Mouse (Mus musculus): ENCODE data around the gene Olfr156. TPM values are rescaled to one million over a fixed set of nuclear protein-coding genes. Genes with fewer than 3 reads are reported as not detected.
"Not testable (repeated sequence)": the region's sequence is repeated elsewhere in the genome, so short reads cannot be mapped to it uniquely, and the experiment has no call there.

The Olfr156 gene
- polyA plus RNA-seq, 1 experiment from 2014 or later: not detected

- Histone ChIP-seq H3K36me3 (ENCODE audit: control insufficient read depth, insufficient read depth, low read length) (no peaks in the 10 kb centered on the region), H3K9ac (ENCODE audit: low read length) (no peak overlapping the region), H3K27me3 (replicated peaks; ENCODE audit: control insufficient read depth, insufficient read depth, low read length) (no peaks in the 10 kb centered on the region), H3K27ac (ENCODE audit: low read depth, low read length) (no peak overlapping the region), H3K4me3 (ENCODE audit: low read depth, low read length) (no peak overlapping the region), H3K4me2 (ENCODE audit: low read length) (no peak overlapping the region), H3K4me1 (ENCODE audit: control insufficient read depth, insufficient read depth, low read length) (no peaks in the 10 kb centered on the region), H3K9me3 (replicated peaks; ENCODE audit: control insufficient read depth, low read length) (no peaks in the 10 kb centered on the region)
- WGBS: 80% methylated on average over 4 of the region's 4 CpGs
- no peak for ATAC-seq
- no peak for DNase-seq (ENCODE audit: low spot score)
Measured at GRCm38 (mm10) chr4:43834749-43835148, 11.1 kb upstream of the Olfr156 start.

DNA sequence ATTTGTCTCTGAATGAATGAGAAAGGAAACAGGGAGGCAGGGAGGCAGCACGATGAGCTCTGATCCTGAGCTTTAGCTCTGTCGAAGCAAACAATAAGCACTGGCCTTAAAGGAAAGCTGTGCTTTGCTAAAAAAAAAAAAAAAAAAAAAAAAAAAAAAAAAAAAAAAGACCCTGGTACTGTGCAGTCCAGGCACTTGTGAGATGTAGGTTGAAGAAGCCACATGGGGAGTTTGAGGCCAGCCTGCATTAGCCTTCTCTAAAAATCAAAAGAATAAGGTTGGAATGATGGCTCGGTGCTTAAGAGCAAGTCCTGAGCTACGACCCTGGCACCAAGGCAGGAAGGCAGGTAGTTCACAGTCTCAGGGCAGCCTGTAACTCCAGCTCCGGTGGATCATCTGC, 10.1 kb upstream of the Olfr156 start:
- DNase-seq (ENCODE audit: low spot score) (no peak), ATAC-seq (no peak)
- Histone ChIP-seq H3K4me1 (ENCODE audit: control insufficient read depth, insufficient read depth, low read length) (no peaks in the 10 kb centered on the region), H3K9me3 (replicated peaks; ENCODE audit: control insufficient read depth, low read length) (no peaks in the 10 kb centered on the region), H3K27ac (ENCODE audit: low read depth, low read length) (no peak overlapping the region), H3K9ac (ENCODE audit: low read length) (no peak overlapping the region), H3K4me2 (ENCODE audit: low read length) (no peak overlapping the region), H3K36me3 (ENCODE audit: control insufficient read depth, insufficient read depth, low read length) (no peaks in the 10 kb centered on the region), H3K27me3 (replicated peaks; ENCODE audit: control insufficient read depth, insufficient read depth, low read length) (no peaks in the 10 kb centered on the region), H3K4me3 (ENCODE audit: low read depth, low read length) (no peak overlapping the region)
- WGBS: 61% methylated on average over 5 of the region's 5 CpGs

GRCm38 (mm10) chr4:43832031-43832430, 8.3 kb upstream of the Olfr156 start:
- no peaks in the 10 kb centered on the region for H3K27me3 ChIP-seq (replicated peaks; ENCODE audit: control insufficient read depth, insufficient read depth, low read length)
- DNase-seq (ENCODE audit: low spot score) (no peak), ATAC-seq (no peak)
- no peak overlapping the region for H3K27ac ChIP-seq (ENCODE audit: low read depth, low read length)
- H3K4me3 ChIP-seq (ENCODE audit: low read depth, low read length): no peak overlapping the region
- no peak overlapping the region for H3K9ac ChIP-seq (ENCODE audit: low read length)
- H3K9me3 ChIP-seq (replicated peaks; ENCODE audit: control insufficient read depth, low read length): no peaks in the 10 kb centered on the region
- WGBS: 75% methylated on average over 5 of the region's 5 CpGs
- no peaks in the 10 kb centered on the region for H3K4me1 ChIP-seq (ENCODE audit: control insufficient read depth, insufficient read depth, low read length)
- H3K36me3 ChIP-seq (ENCODE audit: control insufficient read depth, insufficient read depth, low read length): no peaks in the 10 kb centered on the region
- no peak overlapping the region for H3K4me2 ChIP-seq (ENCODE audit: low read length)

- Histone ChIP-seq H3K27me3 (replicated peaks; ENCODE audit: control insufficient read depth, insufficient read depth, low read length) (no peaks in the 10 kb centered on the region), H3K27ac (ENCODE audit: low read depth, low read length) (no peak overlapping the region), H3K4me3 (ENCODE audit: low read depth, low read length) (no peak overlapping the region), H3K9me3 (replicated peaks; ENCODE audit: control insufficient read depth, low read length) (no peaks in the 10 kb centered on the region), H3K4me1 (ENCODE audit: control insufficient read depth, insufficient read depth, low read length) (no peaks in the 10 kb centered on the region), H3K36me3 (ENCODE audit: control insufficient read depth, insufficient read depth, low read length) (no peaks in the 10 kb centered on the region), H3K9ac (ENCODE audit: low read length) (no peak overlapping the region), H3K4me2 (ENCODE audit: low read length) (no peak overlapping the region)
- no peak for DNase-seq (ENCODE audit: low spot score)
- ATAC-seq: no peak
- 94% methylated on average over 4 of the region's 4 CpGs for WGBS
Measured at GRCm38 (mm10) chr4:43828806-43829205, 5.1 kb upstream of the Olfr156 start.

GRCm38 (mm10) chr4:43822896-43823550, 672 bp downstream of the Olfr156 start:
- 87% methylated on average over 13 of the region's 13 CpGs for WGBS
- DNase-seq (ENCODE audit: low spot score): no peak

GRCm38 (mm10) chr4:43798936-43799335, 24.8 kb downstream of the Olfr156 start:
- no peak overlapping the region for H3K9ac ChIP-seq (ENCODE audit: low read length)
- DNase-seq (ENCODE audit: low spot score) (no peak), ATAC-seq (no peak)
- no peak overlapping the region for H3K4me3 ChIP-seq (ENCODE audit: low read depth, low read length)
- no peaks in the 10 kb centered on the region for H3K4me1 ChIP-seq (ENCODE audit: control insufficient read depth, insufficient read depth, low read length)
- no peak overlapping the region for H3K27ac ChIP-seq (ENCODE audit: low read depth, low read length)
- H3K27me3 ChIP-seq (replicated peaks; ENCODE audit: control insufficient read depth, insufficient read depth, low read length): no peaks in the 10 kb centered on the region
- no peaks in the 10 kb centered on the region; the same call in 1 of the 2 replicates for H3K9me3 ChIP-seq (replicated peaks; ENCODE audit: control insufficient read depth, low read length)
- WGBS: 85% methylated on average over 7 of the region's 7 CpGs
- no peaks in the 10 kb centered on the region for H3K36me3 ChIP-seq (ENCODE audit: control insufficient read depth, insufficient read depth, low read length)
- H3K4me2 ChIP-seq (ENCODE audit: low read length): no peak overlapping the region

More at GRCm38 (mm10) chr4:43822896-43823550, 672 bp downstream of the Olfr156 start:
- no peaks in the 10 kb centered on the region for H3K36me3 ChIP-seq (ENCODE audit: control insufficient read depth, insufficient read depth, low read length)
- H3K27me3 ChIP-seq (replicated peaks; ENCODE audit: control insufficient read depth, insufficient read depth, low read length): no peaks in the 10 kb centered on the region
- H3K9me3 ChIP-seq (replicated peaks; ENCODE audit: control insufficient read depth, low read length): no peaks in the 10 kb centered on the region
- no peak overlapping the region for H3K9ac ChIP-seq (ENCODE audit: low read length)
- H3K4me3 ChIP-seq (ENCODE audit: low read depth, low read length): no peak overlapping the region
- no peaks in the 10 kb centered on the region for H3K4me1 ChIP-seq (ENCODE audit: control insufficient read depth, insufficient read depth, low read length)
- ATAC-seq: no peak
- H3K4me2 ChIP-seq (ENCODE audit: low read length): no peak overlapping the region
- H3K27ac ChIP-seq (ENCODE audit: low read depth, low read length): no peak overlapping the region

DNA sequence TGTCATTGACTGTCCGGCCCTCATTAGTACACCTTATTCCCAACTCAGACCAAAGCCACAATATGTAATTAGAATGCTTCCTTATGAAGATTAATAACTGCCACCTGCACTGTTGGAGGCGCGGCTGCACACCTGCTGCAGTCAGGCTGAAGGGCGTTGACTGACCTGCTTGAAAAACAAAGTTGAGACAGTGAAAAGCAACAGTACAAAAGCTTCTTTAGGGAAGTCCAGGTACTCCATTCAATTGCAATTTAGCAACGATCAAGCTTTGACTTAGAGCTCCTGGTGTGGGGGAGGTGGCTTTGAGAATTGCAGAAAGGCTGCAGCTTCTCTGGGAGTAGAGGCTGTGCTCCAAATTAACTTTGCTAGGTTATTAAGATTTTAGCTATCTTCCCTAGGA, 27.9 kb downstream of the Olfr156 start:
- not testable (repeated sequence) for H3K36me3 ChIP-seq (ENCODE audit: control insufficient read depth, insufficient read depth, low read length); H3K4me3 ChIP-seq (ENCODE audit: low read depth, low read length); H3K9me3 ChIP-seq (replicated peaks; ENCODE audit: control insufficient read depth, low read length); DNase-seq (ENCODE audit: low spot score); H3K27ac ChIP-seq (ENCODE audit: low read depth, low read length); H3K4me1 ChIP-seq (ENCODE audit: control insufficient read depth, insufficient read depth, low read length); H3K27me3 ChIP-seq (replicated peaks; ENCODE audit: control insufficient read depth, insufficient read depth, low read length); H3K9ac ChIP-seq (ENCODE audit: low read length); ATAC-seq; H3K4me2 ChIP-seq (ENCODE audit: low read length)
- 84% methylated on average over 5 of the region's 5 CpGs for WGBS

DNA sequence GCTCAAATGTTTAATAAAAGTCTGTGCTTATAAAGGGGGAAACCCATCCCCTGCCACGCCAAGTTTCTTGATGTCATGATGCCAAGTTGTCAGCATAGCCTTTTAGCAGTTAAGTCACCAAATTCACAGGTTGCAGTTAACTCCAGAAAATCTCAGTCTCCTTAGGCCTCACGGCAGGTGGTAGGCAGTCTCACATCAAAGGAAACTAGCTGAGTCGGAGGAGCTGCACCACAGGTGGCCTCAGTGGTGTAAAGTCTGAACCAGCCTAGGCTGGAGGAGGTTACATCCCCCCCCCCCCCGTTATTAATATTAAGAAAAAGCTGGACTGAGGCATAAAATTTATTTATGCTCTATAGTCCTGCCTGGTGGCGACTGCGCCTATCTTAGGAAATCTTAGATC, 28.4 kb downstream of the Olfr156 start:
- no peaks in the 10 kb centered on the region for H3K27me3 ChIP-seq (replicated peaks; ENCODE audit: control insufficient read depth, insufficient read depth, low read length)
- DNase-seq (ENCODE audit: low spot score) (no peak), ATAC-seq (no peak)
- no peaks in the 10 kb centered on the region for H3K9me3 ChIP-seq (replicated peaks; ENCODE audit: control insufficient read depth, low read length)
- H3K9ac ChIP-seq (ENCODE audit: low read length): no peak overlapping the region
- no peak overlapping the region for H3K4me3 ChIP-seq (ENCODE audit: low read depth, low read length)
- H3K27ac ChIP-seq (ENCODE audit: low read depth, low read length): no peak overlapping the region
- H3K4me1 ChIP-seq (ENCODE audit: control insufficient read depth, insufficient read depth, low read length): no peaks in the 10 kb centered on the region
- no peak overlapping the region for H3K4me2 ChIP-seq (ENCODE audit: low read length)
- H3K36me3 ChIP-seq (ENCODE audit: control insufficient read depth, insufficient read depth, low read length): no peaks in the 10 kb centered on the region
- WGBS: 79% methylated on average over 6 of the region's 6 CpGs

DNA sequence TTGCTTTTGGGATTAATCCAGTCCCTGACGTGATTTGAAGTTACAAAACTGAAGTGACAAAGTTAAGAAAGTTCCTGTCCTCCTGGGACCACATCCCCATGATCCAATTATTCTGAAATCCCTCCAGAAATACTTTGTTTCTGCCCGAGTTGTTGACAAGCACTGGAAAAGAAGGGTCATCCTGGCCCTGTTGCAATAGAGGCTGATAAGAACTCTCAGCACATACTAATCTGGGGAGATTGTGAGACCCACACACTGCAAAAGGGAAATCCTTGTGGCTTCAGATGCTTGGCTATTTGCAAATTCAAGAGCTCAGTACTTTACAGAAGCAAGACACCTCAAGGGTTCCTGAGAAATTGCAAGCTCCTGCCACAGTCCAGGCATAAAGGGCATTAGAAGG, 51.4 kb downstream of the Olfr156 start:
- DNase-seq (ENCODE audit: low spot score): no peak
- ATAC-seq: no peak
- no peak overlapping the region for H3K27ac ChIP-seq (ENCODE audit: low read depth, low read length)
- no peaks in the 10 kb centered on the region for H3K4me1 ChIP-seq (ENCODE audit: control insufficient read depth, insufficient read depth, low read length)
- H3K9me3 ChIP-seq (replicated peaks; ENCODE audit: control insufficient read depth, low read length): no peaks in the 10 kb centered on the region
- no peak overlapping the region for H3K4me3 ChIP-seq (ENCODE audit: low read depth, low read length)
- no peaks in the 10 kb centered on the region for H3K27me3 ChIP-seq (replicated peaks; ENCODE audit: control insufficient read depth, insufficient read depth, low read length)
- no peak overlapping the region for H3K4me2 ChIP-seq (ENCODE audit: low read length)
- H3K9ac ChIP-seq (ENCODE audit: low read length): no peak overlapping the region
- 24% methylated on average over 2 of the region's 2 CpGs for WGBS
- no peaks in the 10 kb centered on the region for H3K36me3 ChIP-seq (ENCODE audit: control insufficient read depth, insufficient read depth, low read length)
